Mouse (Mus musculus): ENCODE results near the gene Gps2.

DNA sequence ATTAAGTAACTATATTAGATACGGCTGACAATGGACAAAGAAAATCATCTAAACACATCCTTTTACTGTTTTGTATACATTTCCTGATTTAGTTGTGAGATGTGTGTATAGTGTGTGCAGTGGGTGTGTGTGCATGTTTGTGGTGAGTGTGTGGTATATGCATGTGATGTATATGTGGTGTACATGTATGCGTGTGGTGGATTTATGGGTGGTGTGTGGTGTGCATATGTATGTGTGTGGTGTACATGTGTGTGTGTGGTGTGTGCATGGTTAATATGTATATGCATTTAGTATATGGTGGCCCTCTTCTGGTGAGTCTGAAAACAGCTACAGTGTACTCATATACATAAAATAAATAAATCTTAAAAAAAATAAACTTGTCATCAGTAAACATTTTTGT lies 13.8 kb downstream of the Gps2 start:
- 0 out of 2 replicates have a peak, but pooled peaks have one; percentile 18 for TF ChIP-seq CTCF (IDR thresholded peaks at IDR 0.05; ENCODE audit: low read depth)
- TF ChIP-seq EP300 (IDR thresholded peaks at IDR 0.05; ENCODE audit: low read depth): no peak
